Mouse (Mus musculus): Measurements from ENCODE around the gene Gm8677. TPM values are rescaled to one million over a fixed set of nuclear protein-coding genes. Genes with fewer than 3 reads are reported as not detected.

Gm8677 gene
- not detected for polyA plus RNA-seq (2014; fragmentation: Illumina TruSeq; extraction: RNeasy Lipid Tissue Mini Kit (QIAGEN cat#74804); ENCODE audit: insufficient read depth, low read depth, low replicate concordance)

GRCm38 (mm10) chr7:22534787-22535186, at the start of gene Gm8677:
Gm8677 (minus strand) TSS chr7:22534887.

GRCm38 (mm10) chr7:22565243-22565642, 30.6 kb upstream of the Gm8677 start, which contains the start of gene Gm4201:
Gm4201 (minus strand) TSS chr7:22565343.

GRCm38 (mm10) chr7:22522667-22523066, 12.0 kb downstream of the Gm8677 start, which contains the start of gene Vmn1r152:
Vmn1r152 (plus strand) TSS chr7:22522967.

GRCm38 (mm10) chr7:22499578-22499977, 35.1 kb downstream of the Gm8677 start, which contains the start of gene Vmn1r151:
Vmn1r151 (minus strand) TSS chr7:22499678.

Other genes with a start within 250 kb of the Gm8677 start
- not detected for gene Gm4187, start 205.2 kb downstream of the Gm8677 start, polyA plus RNA-seq (2014; fragmentation: Illumina TruSeq; extraction: RNeasy Lipid Tissue Mini Kit (QIAGEN cat#74804); ENCODE audit: insufficient read depth, low read depth, low replicate concordance)
- gene Gm8660, start 163.8 kb downstream of the Gm8677 start, polyA plus RNA-seq (2014; fragmentation: Illumina TruSeq; extraction: RNeasy Lipid Tissue Mini Kit (QIAGEN cat#74804); ENCODE audit: insufficient read depth, low read depth, low replicate concordance): not detected
- gene Vmn1r148, start 121.3 kb downstream of the Gm8677 start, polyA plus RNA-seq (2014; fragmentation: Illumina TruSeq; extraction: RNeasy Lipid Tissue Mini Kit (QIAGEN cat#74804); ENCODE audit: insufficient read depth, low read depth, low replicate concordance): not detected
- not detected for gene Vmn1r149, start 96.7 kb downstream of the Gm8677 start, polyA plus RNA-seq (2014; fragmentation: Illumina TruSeq; extraction: RNeasy Lipid Tissue Mini Kit (QIAGEN cat#74804); ENCODE audit: insufficient read depth, low read depth, low replicate concordance)
- gene Gm10665, start 70.8 kb downstream of the Gm8677 start, polyA plus RNA-seq (2014; fragmentation: Illumina TruSeq; extraction: RNeasy Lipid Tissue Mini Kit (QIAGEN cat#74804); ENCODE audit: insufficient read depth, low read depth, low replicate concordance): not detected
- not detected for gene Vmn1r151, start 35.2 kb downstream of the Gm8677 start, polyA plus RNA-seq (2014; fragmentation: Illumina TruSeq; extraction: RNeasy Lipid Tissue Mini Kit (QIAGEN cat#74804); ENCODE audit: insufficient read depth, low read depth, low replicate concordance)
- gene Vmn1r152, start 11.9 kb downstream of the Gm8677 start, polyA plus RNA-seq (2014; fragmentation: Illumina TruSeq; extraction: RNeasy Lipid Tissue Mini Kit (QIAGEN cat#74804); ENCODE audit: insufficient read depth, low read depth, low replicate concordance): not detected
- gene Gm4201, start 30.5 kb upstream of the Gm8677 start, polyA plus RNA-seq (2014; fragmentation: Illumina TruSeq; extraction: RNeasy Lipid Tissue Mini Kit (QIAGEN cat#74804); ENCODE audit: insufficient read depth, low read depth, low replicate concordance): not detected
- gene Gm4565, start 53.2 kb upstream of the Gm8677 start, polyA plus RNA-seq (2014; fragmentation: Illumina TruSeq; extraction: RNeasy Lipid Tissue Mini Kit (QIAGEN cat#74804); ENCODE audit: insufficient read depth, low read depth, low replicate concordance): not detected
- not detected for gene Vmn1r155, start 123.1 kb upstream of the Gm8677 start, polyA plus RNA-seq (2014; fragmentation: Illumina TruSeq; extraction: RNeasy Lipid Tissue Mini Kit (QIAGEN cat#74804); ENCODE audit: insufficient read depth, low read depth, low replicate concordance)
- gene Gm8693, start 157.4 kb upstream of the Gm8677 start, polyA plus RNA-seq (2014; fragmentation: Illumina TruSeq; extraction: RNeasy Lipid Tissue Mini Kit (QIAGEN cat#74804); ENCODE audit: insufficient read depth, low read depth, low replicate concordance): not detected
- not detected for gene Gm4567, start 184.8 kb upstream of the Gm8677 start, polyA plus RNA-seq (2014; fragmentation: Illumina TruSeq; extraction: RNeasy Lipid Tissue Mini Kit (QIAGEN cat#74804); ENCODE audit: insufficient read depth, low read depth, low replicate concordance)
- gene Vmn1r157, start 226.8 kb upstream of the Gm8677 start, polyA plus RNA-seq (2014; fragmentation: Illumina TruSeq; extraction: RNeasy Lipid Tissue Mini Kit (QIAGEN cat#74804); ENCODE audit: insufficient read depth, low read depth, low replicate concordance): not detected

Measured in lung, adult 10 weeks (tissue).